28 mouse cellular contexts compared by ENCODE assay signal in genomic region chr1:34569876-34570275, GRCm38 (mm10). TPM values are rescaled to one million over a fixed set of nuclear protein-coding genes. Genes with fewer than 3 reads are reported as not detected.
A peak's percentile ranks its signal among the peaks of the same experiment; 100 is the strongest.
DNase-seq lines count a peak whose midpoint lies in the region; TF ChIP-seq lines count a peak whose summit lies in the region.
"Had no signal": no experiment of that assay in that cellular context is flagged by ENCODE, and none has a peak within 500 bp of the region (broad histone marks: within the 10 kb centered on the region; RNA-seq: fewer than 3 reads in every experiment).

No protein-coding gene starts in this region.

- H3K9me3 ChIP-seq in heart, embryonic 10.5 days: no peaks in the 10 kb centered on the region
- H3K9me3 ChIP-seq: embryonic facial prominence, embryonic 10.5 days; embryonic facial prominence, embryonic 12.5 days; forebrain, embryonic 13.5 days; forebrain, embryonic 15.5 days; G1E had no signal

- no peaks in the 10 kb centered on the region for H3K4me1 ChIP-seq in heart, embryonic 10.5 days
- no peaks in the 10 kb centered on the region for H3K4me1 ChIP-seq in heart, adult 2 months (ENCODE audit: control insufficient read depth, insufficient read depth, low read length)
- H3K4me1 ChIP-seq: embryonic facial prominence, embryonic 10.5 days; embryonic facial prominence, embryonic 12.5 days; forebrain, embryonic 13.5 days; forebrain, embryonic 15.5 days had no signal

- DNase-seq in heart, embryonic 10.5 days (ENCODE audit: low spot score): peak; percentile 52
- DNase-seq in heart, adult 2 months: no peak
- DNase-seq in R1 (ENCODE audit: low read depth, low spot score): peak; percentile 81
- peak; percentile 40 for DNase-seq in yolk sac, embryonic 10.5 days (ENCODE audit: low spot score)
- DNase-seq in ovary, postnatal 14 days (ENCODE audit: low spot score): no peak
- DNase-seq in cerebellum, adult 11 months: no peak
- DNase-seq: adrenal gland, postnatal 10 days; adrenal gland, postnatal 25 days; cerebellum, adult 11-12 months; cerebellum, adult 2 months; cerebellum, adult 9-10 months; cerebellum, postnatal 10 days; cerebellum, postnatal 25 days; forebrain, postnatal 0 days had no signal

- H3K4me3 ChIP-seq in heart, embryonic 10.5 days: no peak overlapping the region
- no peak overlapping the region for H3K4me3 ChIP-seq in heart, adult 2 months
- H3K4me3 ChIP-seq: embryonic facial prominence, embryonic 10.5 days; embryonic facial prominence, embryonic 12.5 days; forebrain, embryonic 13.5 days; forebrain, embryonic 15.5 days had no signal

- H3K36me3 ChIP-seq in heart, embryonic 10.5 days: no peaks in the 10 kb centered on the region
- no peaks in the 10 kb centered on the region for H3K36me3 ChIP-seq in heart, adult 2 months (ENCODE audit: control insufficient read depth, insufficient read depth, low read length)
- H3K36me3 ChIP-seq: embryonic facial prominence, embryonic 10.5 days; embryonic facial prominence, embryonic 12.5 days; forebrain, embryonic 15.5 days; G1E had no signal

- no peak for TF ChIP-seq CTCF in heart, adult 2 months (IDR thresholded peaks at IDR 0.05)

- H3K27ac ChIP-seq in heart, embryonic 10.5 days: no peak overlapping the region
- no peak overlapping the region for H3K27ac ChIP-seq in heart, adult 2 months
- H3K27ac ChIP-seq: embryonic facial prominence, embryonic 10.5 days; embryonic facial prominence, embryonic 12.5 days; forebrain, embryonic 13.5 days; forebrain, embryonic 15.5 days had no signal

- intact Hi-C loops in heart, adult 2 months (cut with DNase I): no loop called here

- 82% methylated on average over 2 of the region's 2 CpGs for WGBS in heart, embryonic 10.5 days
- 84% methylated on average over 2 of the region's 2 CpGs for WGBS in heart, adult 2 months

- H3K79me2 ChIP-seq in heart, adult 2 months (replicated peaks; ENCODE audit: control insufficient read depth, insufficient read depth, low read length): no peaks in the 10 kb centered on the region

- no peak overlapping the region for H3K9ac ChIP-seq in heart, adult 2 months (ENCODE audit: low read depth, low read length)
- H3K9ac ChIP-seq: embryonic facial prominence, embryonic 12.5 days; forebrain, embryonic 13.5 days; forebrain, embryonic 15.5 days; forebrain, postnatal 0 days had no signal

- no peaks in the 10 kb centered on the region for H3K27me3 ChIP-seq in heart, embryonic 10.5 days (ENCODE audit: insufficient read depth, poor library complexity, severe bottlenecking)
- no peaks in the 10 kb centered on the region for H3K27me3 ChIP-seq in heart, adult 2 months (ENCODE audit: control insufficient read depth, insufficient read depth, low read length)
- H3K27me3 ChIP-seq: embryonic facial prominence, embryonic 12.5 days; forebrain, embryonic 13.5 days; forebrain, embryonic 15.5 days had no signal

- TF ChIP-seq POLR2A in heart, adult 2 months (IDR thresholded peaks at IDR 0.05; ENCODE audit: insufficient read depth, low read depth, low read length): no peak

- no peak for TF ChIP-seq EP300 in heart, adult 2 months (IDR thresholded peaks at IDR 0.05; ENCODE audit: insufficient read depth, low read depth, low read length)

RNA-seq across cellular contexts. Expression of gene Prss40, which starts 9.1 kb away (rescaled TPM):
- polyA plus RNA-seq in heart, embryonic 10.5 days (2016; fragmentation: Nextera tagmentation; extraction: Ambion mirVana): 0.13 TPM in 1 of 2 replicates, not detected in the other
- total RNA-seq in heart, adult 2 months (2021): not detected
- not detected in 2 replicates for polyA plus RNA-seq in heart, adult 2 months (2012; rRNA removed)
- total RNA-seq: adrenal gland, adult 18-20 months; adrenal gland, postnatal 10 days; adrenal gland, postnatal 25 days; adrenal gland, postnatal 4 days; forebrain, postnatal 0 days had no signal
- polyA plus RNA-seq: brain, embryonic 14.5 days; C2C12; cerebellum, adult 2 months; cortical plate, adult 2 months; embryonic facial prominence, embryonic 10.5 days; embryonic facial prominence, embryonic 12.5 days; embryonic facial prominence, embryonic 14.5 days; forebrain, embryonic 11.5 days; forebrain, embryonic 13.5 days; forebrain, embryonic 15.5 days; forebrain, postnatal 0 days; G1E; Patski had no signal

RNA-seq across cellular contexts. Expression of gene Amer3, which starts 9.6 kb away (rescaled TPM):
- 0.10 TPM in 1 of 2 replicates, not detected in the other for polyA plus RNA-seq in heart, embryonic 10.5 days (2016; fragmentation: Nextera tagmentation; extraction: Ambion mirVana)
- not detected for total RNA-seq in heart, adult 2 months (2021)
- polyA plus RNA-seq in heart, adult 2 months (2012; rRNA removed): 0.02 and 0.12 TPM in 2 replicates
- polyA plus RNA-seq: activated CD4-positive, CD25-positive, alpha-beta regulatory T cell, adult 4 months; C2C12; G1E; Patski had no signal

RNA-seq across cellular contexts. Expression of gene Cfc1, which starts 34.4 kb away (rescaled TPM):
- 1.5 and 2.0 TPM in 2 replicates for polyA plus RNA-seq in heart, embryonic 10.5 days (2016; fragmentation: Nextera tagmentation; extraction: Ambion mirVana)
- not detected for total RNA-seq in heart, adult 2 months (2021)
- polyA plus RNA-seq in heart, adult 2 months (2012; rRNA removed): not detected in 2 replicates
- total RNA-seq: adrenal gland, adult 18-20 months; adrenal gland, postnatal 10 days; adrenal gland, postnatal 25 days; adrenal gland, postnatal 4 days; forebrain, postnatal 0 days had no signal
- polyA plus RNA-seq: activated CD4-positive, CD25-positive, alpha-beta regulatory T cell, adult 4 months; C2C12; cortical plate, adult 2 months; forebrain, embryonic 11.5 days; forebrain, embryonic 13.5 days; forebrain, embryonic 15.5 days; G1E; Patski had no signal

Comparison
In these comparisons a context has a peak if more than half of its experiments do, and no peak if none do; other contexts are left out.
1. DNase-seq: peak in heart, embryonic 10.5 days (single experiment), R1 (single experiment) and yolk sac, embryonic 10.5 days (single experiment); none in heart, adult 2 months (0 of 2), ovary, postnatal 14 days (single experiment) and cerebellum, adult 11 months (single experiment).